Mouse (Mus musculus): ENCODE measurements at regions not wholly inside any gene's neighbourhood (a gene's known extent, or its start where the extent isn't known, plus 50 kb on each side); places are given as distances from the start of the nearest gene placed in this dataset.

DNA sequence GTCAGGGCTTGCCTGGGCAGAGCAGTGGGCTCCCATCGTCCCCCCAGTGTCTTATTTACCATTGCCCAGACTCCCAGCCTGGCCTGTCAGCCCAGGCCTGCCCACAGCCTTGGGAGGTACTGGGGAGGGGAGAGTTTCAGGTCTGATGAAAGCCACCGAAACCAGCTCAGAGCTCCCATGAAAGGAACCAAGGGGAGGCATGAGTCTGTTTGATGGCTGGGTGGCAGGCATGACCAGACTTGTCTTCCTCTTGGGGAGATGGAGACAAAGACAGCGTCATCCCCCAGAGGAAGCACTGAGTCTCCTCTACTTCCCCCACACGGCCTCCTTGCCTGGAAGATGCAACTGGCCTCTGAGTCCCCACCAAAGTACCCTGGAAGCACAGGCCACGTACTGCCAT, 196.7 kb downstream of the Opa1 start:
- TF ChIP-seq POLR2A (IDR thresholded peaks at IDR 0.05; ENCODE audit: insufficient read length, low read depth) (no peak), MYOG (IDR thresholded peaks at IDR 0.05; ENCODE audit: control insufficient read depth in 1 of 3, insufficient read depth in 1 of 3, insufficient read length in 2 of 3, low read depth in 2 of 3) (no peak), MAX (IDR thresholded peaks at IDR 0.05; ENCODE audit: low read depth) (no peak), E2F4 (IDR thresholded peaks at IDR 0.05; ENCODE audit: insufficient read depth) (no peak), USF1 (IDR thresholded peaks at IDR 0.05; ENCODE audit: low read depth) (no peak), POLR2AphosphoS2 (IDR thresholded peaks at IDR 0.05; ENCODE audit: insufficient read length, low read depth) (no peak), MYOD1 (IDR thresholded peaks at IDR 0.05; ENCODE audit: control insufficient read depth in 1 of 3, insufficient read length in 2 of 3, low read depth in 2 of 3) (no peak)
